24 mouse cellular contexts compared by ENCODE assay signal in genomic region chr19:34851161-34851560, GRCm38 (mm10). TPM values are rescaled to one million over a fixed set of nuclear protein-coding genes. Genes with fewer than 3 reads are reported as not detected.
DNase-seq lines count a peak whose midpoint lies in the region; ATAC-seq and TF ChIP-seq lines count a peak whose summit lies in the region.
"Had no signal": no experiment of that assay in that cellular context is flagged by ENCODE, and none has a peak within 500 bp of the region (broad histone marks: within the 10 kb centered on the region; RNA-seq: fewer than 3 reads in every experiment).

No protein-coding gene starts in this region.

- TF ChIP-seq EP300 in heart, postnatal 0 days (IDR thresholded peaks at IDR 0.05; ENCODE audit: low read depth), result no peak

- H3K27me3 ChIP-seq in heart, postnatal 0 days (ENCODE audit: control insufficient read depth, insufficient read depth, low read length), result no peaks in the 10 kb centered on the region
- H3K27me3 ChIP-seq in heart, embryonic 12.5 days (replicated peaks), result no peaks in the 10 kb centered on the region
- H3K27me3 ChIP-seq in kidney, adult 2 months (replicated peaks; ENCODE audit: control insufficient read depth, insufficient read depth, low read length), result no peaks in the 10 kb centered on the region
- H3K27me3 ChIP-seq in kidney, embryonic 15.5 days, result no peaks in the 10 kb centered on the region
- H3K27me3 ChIP-seq: embryonic facial prominence, embryonic 12.5 days; forebrain, embryonic 13.5 days; forebrain, embryonic 15.5 days; Patski had no signal

- H3K36me3 ChIP-seq in heart, postnatal 0 days (replicated peaks; ENCODE audit: control insufficient read depth, insufficient read depth, low read length), result no peaks in the 10 kb centered on the region
- no peaks in the 10 kb centered on the region for H3K36me3 ChIP-seq in heart, embryonic 12.5 days
- no peaks in the 10 kb centered on the region; the same call in 1 of the 2 replicates for H3K36me3 ChIP-seq in kidney, adult 2 months (ENCODE audit: control insufficient read depth, insufficient read depth, low read length)
- H3K36me3 ChIP-seq in kidney, embryonic 15.5 days, result no peaks in the 10 kb centered on the region
- H3K36me3 ChIP-seq: embryonic facial prominence, embryonic 10.5 days; embryonic facial prominence, embryonic 12.5 days; forebrain, embryonic 15.5 days had no signal

- no peak for TF ChIP-seq CTCF in heart, postnatal 0 days (IDR thresholded peaks at IDR 0.05; ENCODE audit: low read depth)
- no peak for TF ChIP-seq CTCF in kidney, adult 2 months (conservative IDR thresholded peaks at IDR 0.05; ENCODE audit: insufficient read depth, insufficient read length, low read depth, low read length)

- H3K4me3 ChIP-seq in heart, postnatal 0 days (ENCODE audit: low read depth, low read length), result no peak overlapping the region
- no peak overlapping the region for H3K4me3 ChIP-seq in heart, embryonic 12.5 days
- H3K4me3 ChIP-seq in kidney, adult 2 months (ENCODE audit: insufficient read depth, low read depth, low read length), result no peak overlapping the region
- no peak overlapping the region for H3K4me3 ChIP-seq in kidney, embryonic 15.5 days (replicated peaks)
- H3K4me3 ChIP-seq: embryonic facial prominence, embryonic 10.5 days; embryonic facial prominence, embryonic 12.5 days; forebrain, embryonic 13.5 days; forebrain, embryonic 15.5 days had no signal

- ATAC-seq in heart, postnatal 0 days (ENCODE audit: insufficient read depth, low read depth), result no peak
- ATAC-seq in heart, embryonic 12.5 days (ENCODE audit: insufficient number of reproducible peaks, low FRiP score), result no peak
- ATAC-seq in kidney, embryonic 15.5 days (replicated peaks; ENCODE audit: low FRiP score), result no peak
- ATAC-seq in megakaryocyte-erythroid progenitor cell, adult 5-6 weeks (replicated peaks; ENCODE audit: low FRiP score, low TSS enrichment, poor library complexity, severe bottlenecking), result 0 out of 2 replicates have a peak, but pooled peaks have one; percentile 21
- no peak for ATAC-seq in CD4-positive, CD25-positive, alpha-beta regulatory T cell, adult 4 months
- ATAC-seq: activated CD4-positive, CD25-positive, alpha-beta regulatory T cell, adult 4 months; forebrain, embryonic 13.5 days; forebrain, embryonic 15.5 days; forebrain, postnatal 0 days; Patski had no signal

- WGBS in heart, postnatal 0 days, result 75% methylated on average over 3 of the region's 3 CpGs
- 85% methylated on average over 3 of the region's 3 CpGs for WGBS in heart, embryonic 12.5 days
- 44% methylated on average over 3 of the region's 3 CpGs for WGBS in kidney, adult 2 months
- WGBS in kidney, embryonic 15.5 days, result 87% methylated on average over 3 of the region's 3 CpGs

- DNase-seq in heart, postnatal 0 days (ENCODE audit: low spot score), result no peak
- DNase-seq in kidney, adult 2 months, result peak; percentile 76
- no peak for DNase-seq in kidney, postnatal 4 days
- DNase-seq in kidney, adult 9 months, result peak; percentile 79
- DNase-seq: adrenal gland, adult 8-10 months; adrenal gland, postnatal 14 days; adrenal gland, postnatal 36 days; B cell, adult 2 months; cerebellum, adult 11-12 months; cerebellum, adult 2 months; cerebellum, adult 9-10 months; cerebellum, postnatal 10 days; cerebellum, postnatal 25 days; forebrain, postnatal 0 days had no signal

- no peak overlapping the region for H3K4me2 ChIP-seq in heart, postnatal 0 days (ENCODE audit: low read depth, low read length)
- no peak overlapping the region for H3K4me2 ChIP-seq in heart, embryonic 12.5 days
- no peak overlapping the region for H3K4me2 ChIP-seq in kidney, embryonic 15.5 days
- H3K4me2 ChIP-seq: embryonic facial prominence, embryonic 12.5 days; forebrain, embryonic 13.5 days; forebrain, embryonic 15.5 days had no signal

- H3K27ac ChIP-seq in heart, postnatal 0 days (ENCODE audit: low read depth), result peak overlapping the region; percentile 18; the same call in 1 of the 2 replicates
- no peak overlapping the region for H3K27ac ChIP-seq in heart, embryonic 12.5 days (ENCODE audit: poor library complexity, severe bottlenecking)
- no peak overlapping the region for H3K27ac ChIP-seq in kidney, adult 2 months (ENCODE audit: insufficient read depth, low read depth, low read length)
- no peak overlapping the region for H3K27ac ChIP-seq in kidney, embryonic 15.5 days
- H3K27ac ChIP-seq: embryonic facial prominence, embryonic 10.5 days; embryonic facial prominence, embryonic 12.5 days; forebrain, embryonic 13.5 days; forebrain, embryonic 15.5 days had no signal

- H3K9me3 ChIP-seq in heart, postnatal 0 days (replicated peaks; ENCODE audit: control insufficient read depth, low read length), result no peaks in the 10 kb centered on the region
- H3K9me3 ChIP-seq in heart, embryonic 12.5 days (replicated peaks), result no peaks in the 10 kb centered on the region
- no peaks in the 10 kb centered on the region for H3K9me3 ChIP-seq in kidney, embryonic 15.5 days (replicated peaks)
- H3K9me3 ChIP-seq: embryonic facial prominence, embryonic 10.5 days; embryonic facial prominence, embryonic 12.5 days; forebrain, embryonic 13.5 days; forebrain, embryonic 15.5 days had no signal

- H3K9ac ChIP-seq in heart, postnatal 0 days (replicated peaks; ENCODE audit: low read depth, low read length), result no peak overlapping the region
- H3K9ac ChIP-seq in heart, embryonic 12.5 days, result no peak overlapping the region
- no peak overlapping the region for H3K9ac ChIP-seq in kidney, embryonic 15.5 days
- H3K9ac ChIP-seq: embryonic facial prominence, embryonic 12.5 days; forebrain, embryonic 13.5 days; forebrain, embryonic 15.5 days; forebrain, postnatal 0 days had no signal

- peaks cover 24% of the 10 kb centered on the region; the same call in 1 of the 2 replicates for H3K4me1 ChIP-seq in heart, postnatal 0 days (ENCODE audit: control insufficient read depth, insufficient read depth)
- H3K4me1 ChIP-seq in heart, embryonic 12.5 days (replicated peaks), result peaks cover 24% of the 10 kb centered on the region
- H3K4me1 ChIP-seq in kidney, adult 2 months (ENCODE audit: control insufficient read depth, insufficient read depth, low read length), result peaks cover 14% of the 10 kb centered on the region; the same call in 1 of the 2 replicates
- peaks cover 10% of the 10 kb centered on the region for H3K4me1 ChIP-seq in kidney, embryonic 15.5 days
- H3K4me1 ChIP-seq: embryonic facial prominence, embryonic 10.5 days; embryonic facial prominence, embryonic 12.5 days had no signal

- no peak for TF ChIP-seq POLR2A in kidney, adult 2 months (IDR thresholded peaks at IDR 0.05; ENCODE audit: low read depth, low read length)

RNA-seq across cellular contexts. Expression of gene Pank1, which starts 28.1 kb away (rescaled TPM):
- total RNA-seq in heart, postnatal 0 days (2014; rRNA removed; ENCODE audit: low replicate concordance), result 35.2 and 36.6 TPM in 2 replicates
- polyA plus RNA-seq in heart, postnatal 0 days (2015; fragmentation: Nextera tagmentation; extraction: Ambion mirVana), result 13.1 and 15.7 TPM in 2 replicates
- 13.9 and 14.0 TPM in 2 replicates for polyA plus RNA-seq in heart, embryonic 12.5 days (2016; fragmentation: Nextera tagmentation; extraction: Ambion mirVana)
- polyA plus RNA-seq in kidney, adult 2 months (2012; rRNA removed), result 8.7 and 14.3 TPM in 2 replicates
- polyA plus RNA-seq in kidney, embryonic 15.5 days (2015; fragmentation: Nextera tagmentation; extraction: Ambion mirVana), result 7.3 and 8.1 TPM in 2 replicates
- total RNA-seq in megakaryocyte-erythroid progenitor cell, adult 5-6 weeks (2014; fragmentation: Nextera tagmentation), result 8.8 and 28.1 TPM in 2 replicates
- 17.8 and 18.1 TPM in 2 replicates for total RNA-seq in megakaryocyte-erythroid progenitor cell, adult 5-6 weeks (2017)
- polyA plus RNA-seq in CD4-positive, CD25-positive, alpha-beta regulatory T cell, adult 4 months (2017; shearing (Covaris generic)), result under 1 TPM; 0.42 to 0.57 TPM

Comparison
In these comparisons a context has a peak if more than half of its experiments do, and no peak if none do; other contexts are left out.
1. DNase-seq: peak in kidney, adult 2 months (single experiment) and kidney, adult 9 months (single experiment); none in heart, postnatal 0 days (single experiment) and kidney, postnatal 4 days (0 of 2).